Mouse (Mus musculus): ENCODE measurements around the gene Gm45021. TPM values are rescaled to one million over a fixed set of nuclear protein-coding genes. Genes with fewer than 3 reads are reported as not detected.

Gm45021 gene
- polyA plus RNA-seq, 1 experiment from 2014 or later: not detected

GRCm38 (mm10) chr6:48594043-48594738 is 4.8 kb downstream of the Gm45021 start:
- peak overlapping the region; percentile 72 for H3K4me3 ChIP-seq (ENCODE audit: low read depth, low read length)
- no peaks in the 10 kb centered on the region for H3K9me3 ChIP-seq (ENCODE audit: control insufficient read depth)
- TF ChIP-seq CTCF (IDR thresholded peaks at IDR 0.05; ENCODE audit: low read depth): no peak
- WGBS: 2% methylated on average over 34 of the region's 41 CpGs
- peak; percentile 72 for ATAC-seq
- peak overlapping the region; percentile 82 for H3K27ac ChIP-seq (ENCODE audit: low read depth, low read length)
- H3K9ac ChIP-seq (ENCODE audit: low read depth, low read length): peak overlapping the region; percentile 72
- 0 out of 2 replicates have a peak, but pooled peaks cover 3% of the 10 kb centered on the region for H3K4me1 ChIP-seq (replicated peaks; ENCODE audit: control insufficient read depth, insufficient read depth, low read length)
- H3K4me2 ChIP-seq (replicated peaks; ENCODE audit: low read depth): peak overlapping the region; percentile 89
- no peaks in the 10 kb centered on the region for H3K27me3 ChIP-seq (replicated peaks; ENCODE audit: control insufficient read depth, insufficient read depth, low read length)
- H3K36me3 ChIP-seq (ENCODE audit: control insufficient read depth, insufficient read depth): peaks cover 34% of the 10 kb centered on the region

DNA sequence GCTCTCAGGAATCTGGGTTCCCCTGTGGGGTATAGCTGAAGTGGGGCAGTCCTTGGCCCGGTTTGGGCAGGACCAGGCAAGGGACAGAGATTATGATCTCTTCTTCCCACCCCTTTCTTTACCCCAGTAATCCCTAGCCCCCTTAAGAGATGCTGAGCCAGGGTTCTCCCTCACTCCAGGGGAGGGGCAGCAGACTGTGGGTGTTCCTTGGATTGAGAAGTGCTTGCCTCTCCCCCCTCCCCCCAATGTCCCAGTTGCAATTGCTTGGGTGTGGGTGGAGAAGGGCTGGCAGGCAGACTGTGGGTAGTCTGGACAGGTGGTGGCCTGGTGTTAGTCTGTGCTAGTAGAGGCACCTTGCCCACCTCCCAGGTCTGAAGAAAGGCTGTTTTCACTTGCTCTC is 5.9 kb downstream of the Gm45021 start:
- 70% methylated on average over 1 of the region's 1 CpGs for WGBS
- ATAC-seq: no peak
- H3K9ac ChIP-seq (ENCODE audit: low read depth, low read length): peak overlapping the region; percentile 72; the same call in 1 of the 2 replicates
- H3K4me1 ChIP-seq (replicated peaks; ENCODE audit: control insufficient read depth, insufficient read depth, low read length): 0 out of 2 replicates have a peak, but pooled peaks cover 3% of the 10 kb centered on the region
- no peaks in the 10 kb centered on the region for H3K27me3 ChIP-seq (replicated peaks; ENCODE audit: control insufficient read depth, insufficient read depth, low read length)
- peak overlapping the region; percentile 89; the same call in 1 of the 2 replicates for H3K4me2 ChIP-seq (replicated peaks; ENCODE audit: low read depth)
- TF ChIP-seq CTCF (IDR thresholded peaks at IDR 0.05; ENCODE audit: low read depth): no peak
- no peak overlapping the region for H3K27ac ChIP-seq (ENCODE audit: low read depth, low read length)
- H3K9me3 ChIP-seq (ENCODE audit: control insufficient read depth): no peaks in the 10 kb centered on the region
- H3K36me3 ChIP-seq (ENCODE audit: control insufficient read depth, insufficient read depth): peaks cover 38% of the 10 kb centered on the region
- no peak overlapping the region for H3K4me3 ChIP-seq (ENCODE audit: low read depth, low read length)

GRCm38 (mm10) chr6:48596545-48597232 is 7.3 kb downstream of the Gm45021 start:
- peak overlapping the region; percentile 28; the same call in 1 of the 2 replicates for H3K27ac ChIP-seq (ENCODE audit: low read depth, low read length)
- no peaks in the 10 kb centered on the region for H3K9me3 ChIP-seq (ENCODE audit: control insufficient read depth)
- peaks cover 38% of the 10 kb centered on the region for H3K36me3 ChIP-seq (ENCODE audit: control insufficient read depth, insufficient read depth)
- ATAC-seq: no peak
- H3K4me2 ChIP-seq (replicated peaks; ENCODE audit: low read depth): no peak overlapping the region
- WGBS: 96% methylated on average over 45 of the region's 45 CpGs
- no peak for TF ChIP-seq CTCF (IDR thresholded peaks at IDR 0.05; ENCODE audit: low read depth)
- no peaks in the 10 kb centered on the region for H3K27me3 ChIP-seq (replicated peaks; ENCODE audit: control insufficient read depth, insufficient read depth, low read length)
- no peak overlapping the region for H3K4me3 ChIP-seq (ENCODE audit: low read depth, low read length)
- 0 out of 2 replicates have a peak, but pooled peaks cover 3% of the 10 kb centered on the region for H3K4me1 ChIP-seq (replicated peaks; ENCODE audit: control insufficient read depth, insufficient read depth, low read length)
- no peak overlapping the region for H3K9ac ChIP-seq (ENCODE audit: low read depth, low read length)

GRCm38 (mm10) chr6:48597233-48597625 is 7.8 kb downstream of the Gm45021 start:
- H3K36me3 ChIP-seq (ENCODE audit: control insufficient read depth, insufficient read depth): peaks cover 38% of the 10 kb centered on the region

DNA sequence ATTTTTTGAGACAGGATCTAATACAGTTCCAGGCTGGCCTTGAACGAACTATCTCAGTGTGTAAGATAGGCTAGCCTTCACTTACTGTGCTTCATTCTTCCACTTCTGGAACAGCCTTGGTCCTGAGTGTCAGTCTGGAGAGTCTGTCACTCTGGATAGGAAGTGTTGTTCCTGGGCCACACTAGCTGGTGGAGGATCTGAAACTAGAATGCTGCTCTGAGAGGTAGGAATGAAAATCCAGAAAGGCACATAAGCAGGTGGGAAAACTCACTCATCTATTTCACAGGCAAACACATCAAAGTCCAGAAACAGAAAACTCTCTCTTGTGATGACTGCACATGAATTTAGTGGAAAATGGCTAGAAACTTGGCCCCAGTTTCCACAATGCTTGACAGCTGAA is 11.2 kb downstream of the Gm45021 start:
- no peak for ATAC-seq
- Histone ChIP-seq H3K27me3 (replicated peaks; ENCODE audit: control insufficient read depth, insufficient read depth, low read length) (no peaks in the 10 kb centered on the region), H3K27ac (ENCODE audit: low read depth, low read length) (no peak overlapping the region), H3K9ac (ENCODE audit: low read depth, low read length) (no peak overlapping the region), H3K4me3 (ENCODE audit: low read depth, low read length) (no peak overlapping the region), H3K36me3 (ENCODE audit: control insufficient read depth, insufficient read depth) (peaks cover 37% of the 10 kb centered on the region), H3K9me3 (ENCODE audit: control insufficient read depth) (no peaks in the 10 kb centered on the region), H3K4me1 (replicated peaks; ENCODE audit: control insufficient read depth, insufficient read depth, low read length) (0 out of 2 replicates have a peak, but pooled peaks cover 3% of the 10 kb centered on the region), H3K4me2 (replicated peaks; ENCODE audit: low read depth) (no peak overlapping the region)
- TF ChIP-seq CTCF (IDR thresholded peaks at IDR 0.05; ENCODE audit: low read depth): no peak
- 93% methylated on average over 1 of the region's 1 CpGs for WGBS

More at GRCm38 (mm10) chr6:48597233-48597625, 7.8 kb downstream of the Gm45021 start:
- TF ChIP-seq CTCF (IDR thresholded peaks at IDR 0.05; ENCODE audit: low read depth): no peak
- Histone ChIP-seq H3K27me3 (replicated peaks; ENCODE audit: control insufficient read depth, insufficient read depth, low read length) (no peaks in the 10 kb centered on the region), H3K9ac (ENCODE audit: low read depth, low read length) (no peak overlapping the region), H3K4me2 (replicated peaks; ENCODE audit: low read depth) (no peak overlapping the region), H3K9me3 (ENCODE audit: control insufficient read depth) (no peaks in the 10 kb centered on the region), H3K4me3 (ENCODE audit: low read depth, low read length) (no peak overlapping the region), H3K4me1 (replicated peaks; ENCODE audit: control insufficient read depth, insufficient read depth, low read length) (0 out of 2 replicates have a peak, but pooled peaks cover 3% of the 10 kb centered on the region), H3K27ac (ENCODE audit: low read depth, low read length) (no peak overlapping the region; the same call in 1 of the 2 replicates)
- WGBS: 96% methylated on average over 27 of the region's 27 CpGs
- no peak for ATAC-seq

All from intestine, postnatal 0 days (tissue).